Mouse (Mus musculus) lung, embryonic 14.5 days (tissue): ENCODE results near the gene Agbl4. TPM values are rescaled to one million over a fixed set of nuclear protein-coding genes. Genes with fewer than 3 reads are reported as not detected.

Experiments used
- ATAC-seq: fragments of 200-750 bp; cut with Nextera tagmentation; 2 replicates; pipeline ENCODE4 v1.8.0; 2017; ENCODE audit warnings: mild to moderate bottlenecking, moderate TSS enrichment, moderate library complexity; ENCODE audit not compliant: insufficient read depth
- DNase-seq: peaks from one replicate; pipeline ENCODE4 v3.0.0-alpha.2; 2015
- H3K27ac ChIP-seq: fragments of 300-500 bp; sonication (generic); 2 replicates; pipeline ENCODE4 v1.5.1; 2014; ENCODE audit warnings: low read depth, mild to moderate bottlenecking, moderate library complexity
- H3K27me3 ChIP-seq: fragments of 300-500 bp; sonication (generic); 2 replicates; pipeline ENCODE4 v1.6.1; 2014; ENCODE audit warnings: low read length, control low read depth; ENCODE audit not compliant: insufficient read depth
- H3K36me3 ChIP-seq: fragments of 300-500 bp; sonication (generic); 2 replicates; pipeline ENCODE4 v1.6.1; 2014; ENCODE audit warnings: control low read depth; ENCODE audit not compliant: insufficient read depth
- H3K4me1 ChIP-seq: fragments of 300-500 bp; sonication (generic); 2 replicates; pipeline ENCODE4 v1.6.1; 2014; ENCODE audit warnings: antibody characterized with exemption, control low read depth; ENCODE audit not compliant: insufficient read depth
- H3K4me2 ChIP-seq: fragments of 300-500 bp; sonication (generic); 2 replicates; pipeline ENCODE4 v1.6.1; 2014; ENCODE audit warnings: mild to moderate bottlenecking
- H3K4me3 ChIP-seq: fragments of 300-500 bp; sonication (generic); 2 replicates; pipeline ENCODE4 v1.5.1; 2014; ENCODE audit warnings: low read depth, low read length
- H3K9ac ChIP-seq: fragments of 300-500 bp; sonication (generic); 2 replicates; pipeline ENCODE4 v1.6.1; 2014
- H3K9me3 ChIP-seq: fragments of 300-500 bp; sonication (generic); 2 replicates; pipeline ENCODE4 v1.6.1; 2016; ENCODE audit warnings: low read depth, low read length, control low read depth
- CTCF ChIP-seq: IDR thresholded peaks from 2 replicates; pipeline ENCODE4 v1.5.1; 2016; ENCODE audit warnings: antibody characterized with exemption, low read depth
- WGBS: fragments of 180-500 bp; shearing (Covaris S2); extraction: QIAGEN DNeasy Blood & Tissue Kit; methylation state at CpG from one replicate; pipeline ENCODE4 v1.1.7; 2014; 5-methylcytosine and 5-hydroxymethylcytosine counted together
- polyA plus RNA-seq: library from polyadenylated mRNA; unstranded; fragments of >200 nt; fragmentation: Nextera tagmentation; extraction: Ambion mirVana; gene quantifications from 2 replicates; pipeline ENCODE4 v1.2.1, GENCODE M21; 2014

Gene Agbl4
- polyA plus RNA-seq, 1 experiment from 2014 or later, result 0.34 TPM

GRCm38 (mm10) chr4:111686951-111687350 lies 1289.5 kb downstream of the Agbl4 start:
- peak; percentile 84 for DNase-seq
- H3K27me3 ChIP-seq, result no peaks in the 10 kb centered on the region
- 8% methylated on average over 9 of the region's 9 CpGs for WGBS
- H3K9ac ChIP-seq, result 0 out of 2 replicates have a peak overlapping the region, but pooled peaks have one; percentile 17
- peak overlapping the region; percentile 54 for H3K4me2 ChIP-seq
- peak overlapping the region; percentile 8; the same call in 1 of the 2 replicates for H3K4me3 ChIP-seq
- H3K27ac ChIP-seq, result no peak overlapping the region
- no peaks in the 10 kb centered on the region for H3K9me3 ChIP-seq
- H3K4me1 ChIP-seq, result no peaks in the 10 kb centered on the region
- H3K36me3 ChIP-seq, result no peaks in the 10 kb centered on the region
- peak; percentile 79 for TF ChIP-seq CTCF
- peak; percentile 76 for ATAC-seq

DNA sequence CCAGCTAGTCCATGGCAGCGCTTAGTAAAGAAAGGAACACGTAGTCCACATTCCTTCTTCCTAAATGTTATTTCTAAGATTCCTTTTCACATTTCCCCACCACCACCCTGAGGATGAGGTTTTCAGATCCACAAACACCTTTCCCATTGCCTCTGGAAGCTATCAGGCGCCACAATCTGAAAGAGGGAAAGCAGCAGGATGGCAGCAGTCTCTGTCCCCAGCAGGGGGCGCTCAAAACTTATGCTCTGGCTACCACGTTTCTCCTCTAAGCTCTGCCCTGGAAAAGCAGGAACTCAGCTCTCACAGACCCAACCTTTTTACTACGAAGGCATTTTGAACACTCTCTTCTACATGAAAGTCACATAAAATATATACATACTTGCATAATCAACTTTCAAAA lies 1290.2 kb downstream of the Agbl4 start:
- H3K4me1 ChIP-seq, result no peaks in the 10 kb centered on the region
- H3K4me3 ChIP-seq, result peak overlapping the region; percentile 8; the same call in 1 of the 2 replicates
- DNase-seq (peak; percentile 93), ATAC-seq (peak; percentile 81)
- peak overlapping the region; percentile 54 for H3K4me2 ChIP-seq
- 14% methylated on average over 6 of the region's 6 CpGs for WGBS
- H3K36me3 ChIP-seq, result no peaks in the 10 kb centered on the region
- TF ChIP-seq CTCF, result peak; percentile 84
- no peaks in the 10 kb centered on the region for H3K27me3 ChIP-seq
- 0 out of 2 replicates have a peak overlapping the region, but pooled peaks have one; percentile 18 for H3K9ac ChIP-seq
- no peaks in the 10 kb centered on the region for H3K9me3 ChIP-seq
- H3K27ac ChIP-seq, result no peak overlapping the region

GRCm38 (mm10) chr4:111691057-111691543 lies 1293.6 kb downstream of the Agbl4 start:
- Histone ChIP-seq H3K4me2 (no peak overlapping the region), H3K27me3 (no peaks in the 10 kb centered on the region), H3K36me3 (no peaks in the 10 kb centered on the region), H3K4me1 (no peaks in the 10 kb centered on the region), H3K9ac (no peak overlapping the region), H3K4me3 (no peak overlapping the region), H3K9me3 (no peaks in the 10 kb centered on the region), H3K27ac (peak overlapping the region; percentile 6; the same call in 1 of the 2 replicates)
- ATAC-seq (peak; percentile 77; the same call in 1 of the 2 replicates), DNase-seq (peak; percentile 56)
- no peak for TF ChIP-seq CTCF
- 46% methylated on average over 5 of the region's 5 CpGs for WGBS

- DNase-seq (no peak), ATAC-seq (no peak)
- no peaks in the 10 kb centered on the region for H3K27me3 ChIP-seq
- WGBS, result 64% methylated on average over 1 of the region's 1 CpGs
- TF ChIP-seq CTCF, result no peak
- H3K4me3 ChIP-seq, result no peak overlapping the region
- no peaks in the 10 kb centered on the region for H3K4me1 ChIP-seq
- no peak overlapping the region for H3K4me2 ChIP-seq
- H3K27ac ChIP-seq, result no peak overlapping the region
- H3K36me3 ChIP-seq, result no peaks in the 10 kb centered on the region
- no peaks in the 10 kb centered on the region for H3K9me3 ChIP-seq
- no peak overlapping the region for H3K9ac ChIP-seq
Observed at GRCm38 (mm10) chr4:111701381-111701780, 1303.9 kb downstream of the Agbl4 start.

DNA sequence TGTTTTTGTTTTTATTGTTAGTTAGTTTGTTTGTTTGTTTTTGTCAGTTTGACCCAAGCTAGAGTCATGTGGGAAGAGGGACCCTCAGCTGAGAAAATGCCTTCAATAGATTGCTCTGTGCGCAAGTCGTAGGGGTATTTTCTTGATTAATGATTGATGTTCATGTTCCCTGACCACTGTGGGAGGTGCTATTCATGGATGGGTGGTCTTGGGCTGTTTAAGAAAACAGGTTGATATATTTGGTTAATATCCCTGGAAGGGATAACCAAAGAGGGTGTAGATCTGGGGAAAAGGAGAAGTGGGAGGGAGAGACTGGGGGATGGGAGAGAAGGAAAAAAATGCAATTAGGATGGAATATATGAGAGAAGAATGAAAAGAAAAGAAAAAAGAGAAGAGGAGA lies 1306.7 kb downstream of the Agbl4 start:
- Histone ChIP-seq H3K27ac (no peak overlapping the region), H3K9ac (no peak overlapping the region), H3K36me3 (no peaks in the 10 kb centered on the region), H3K4me2 (no peak overlapping the region), H3K4me1 (no peaks in the 10 kb centered on the region), H3K27me3 (no peaks in the 10 kb centered on the region), H3K4me3 (no peak overlapping the region), H3K9me3 (no peaks in the 10 kb centered on the region)
- ATAC-seq (no peak), DNase-seq (no peak)
- whole genome bisulfite sequencing, result 81% methylated on average over 2 of the region's 2 CpGs
- TF ChIP-seq CTCF, result no peak

GRCm38 (mm10) chr4:111704975-111705374 lies 1307.5 kb downstream of the Agbl4 start:
- no peaks in the 10 kb centered on the region for H3K36me3 ChIP-seq
- H3K4me3 ChIP-seq, result no peak overlapping the region
- no peak overlapping the region for H3K9ac ChIP-seq
- no peaks in the 10 kb centered on the region for H3K4me1 ChIP-seq
- ATAC-seq, result no peak
- H3K9me3 ChIP-seq, result no peaks in the 10 kb centered on the region
- H3K27ac ChIP-seq, result no peak overlapping the region
- 34% methylated on average over 3 of the region's 3 CpGs for WGBS
- H3K27me3 ChIP-seq, result no peaks in the 10 kb centered on the region
- no peak overlapping the region for H3K4me2 ChIP-seq
- no peak for DNase-seq
- no peak for TF ChIP-seq CTCF

Other genes starting within 250 kb of the Agbl4 start
- 1.9 and 2.6 TPM in 2 replicates for gene Elavl4, start 45.8 kb upstream of the Agbl4 start, polyA plus RNA-seq